Mouse (Mus musculus) heart, adult 2 months (tissue): ENCODE results near the gene Krtap4-7.

ENCODE experiments used
- CTCF ChIP-seq: fragments of 200-600 bp; IDR thresholded peaks from 2 replicates; pipeline ENCODE4 v1.8.1; 2022; ENCODE audit warnings: antibody characterized with exemption, mild to moderate bottlenecking, moderate library complexity
- EP300 ChIP-seq: fragments of 200-500 bp; IDR thresholded peaks from 2 replicates; pipeline ENCODE4 v1.6.1; 2011; ENCODE audit warnings: low read depth, low read length, control low read depth; ENCODE audit not compliant: insufficient read depth
- POLR2A ChIP-seq: fragments of 200-500 bp; IDR thresholded peaks from 2 replicates; pipeline ENCODE4 v1.6.1; 2011; ENCODE audit warnings: mild to moderate bottlenecking, low read depth, low read length, control low read depth; ENCODE audit not compliant: insufficient read depth

DNA sequence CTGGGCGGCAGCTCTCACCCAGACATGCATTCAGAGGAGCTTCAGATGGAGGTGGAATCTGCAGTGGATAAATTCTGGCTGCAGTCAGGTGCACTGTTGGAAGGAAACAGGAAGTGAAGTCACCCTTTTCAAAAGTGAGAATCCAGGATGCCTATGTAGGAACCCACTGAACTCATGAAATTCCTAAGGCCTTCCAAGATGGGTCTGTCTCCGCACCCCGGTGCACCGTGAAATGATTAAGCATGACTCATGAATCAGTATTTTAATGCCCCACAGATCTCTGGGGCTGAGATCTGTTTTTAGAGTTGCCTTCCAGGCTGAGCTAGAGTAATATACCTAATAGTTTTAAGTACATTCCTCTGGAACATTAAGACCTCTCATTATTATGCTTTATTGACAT lies 15.4 kb upstream of the Krtap4-7 start:
- TF ChIP-seq CTCF, result no peak
- TF ChIP-seq EP300, result no peak
- TF ChIP-seq POLR2A, result no peak
